Mouse (Mus musculus): Measurements from ENCODE around the gene Gpnmb.

DNA sequence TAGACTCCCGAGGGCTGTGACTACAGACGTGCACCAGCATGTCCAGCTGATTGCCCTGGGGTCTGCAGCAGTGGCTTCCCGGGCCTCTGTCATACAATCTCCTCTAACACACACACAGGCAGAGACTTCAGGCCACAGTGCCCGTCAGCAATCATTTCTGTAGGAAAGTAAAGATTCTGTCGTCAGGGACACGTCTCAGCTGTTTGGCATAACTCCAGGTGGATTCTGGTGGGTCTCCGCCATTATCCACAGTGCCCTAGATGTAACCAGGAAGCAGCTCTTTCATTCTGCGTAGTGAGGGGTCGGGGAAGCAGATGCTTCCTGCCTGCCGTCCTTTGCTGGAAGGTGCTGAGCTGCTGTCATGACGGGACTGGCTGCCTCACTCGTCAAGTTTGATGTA is 19.2 kb upstream of the Gpnmb start:
- TF ChIP-seq TAL1 (IDR thresholded peaks at IDR 0.05; ENCODE audit: low read length): no peak
- no peak for TF ChIP-seq GATA1 (IDR thresholded peaks at IDR 0.05; ENCODE audit: low read length)
